Comparison of ENCODE assay signal across 24 mouse cellular contexts in genomic region chr9:15719594-15719993, GRCm38 (mm10). TPM values are rescaled to one million over a fixed set of nuclear protein-coding genes. Genes with fewer than 3 reads are reported as not detected.
A peak's percentile ranks its signal among the peaks of the same experiment; 100 is the strongest.
DNase-seq lines count a peak whose midpoint lies in the region; ATAC-seq and TF ChIP-seq lines count a peak whose summit lies in the region.
"Had no signal": no experiment of that assay in that cellular context is flagged by ENCODE, and none has a peak within 500 bp of the region (broad histone marks: within the 10 kb centered on the region; RNA-seq: fewer than 3 reads in every experiment).

No protein-coding gene starts in this region.

- H3K4me1 ChIP-seq in kidney, embryonic 14.5 days (ENCODE audit: control insufficient read depth, insufficient read depth, low read length): 0 out of 2 replicates have a peak, but pooled peaks cover 3% of the 10 kb centered on the region
- no peaks in the 10 kb centered on the region for H3K4me1 ChIP-seq in kidney, adult 2 months (ENCODE audit: control insufficient read depth, insufficient read depth, low read length)
- no peaks in the 10 kb centered on the region for H3K4me1 ChIP-seq in kidney, postnatal 0 days (replicated peaks; ENCODE audit: insufficient read depth, low read length)
- no peaks in the 10 kb centered on the region for H3K4me1 ChIP-seq in midbrain, postnatal 0 days (ENCODE audit: insufficient read depth, low read length)
- H3K4me1 ChIP-seq: embryonic facial prominence, embryonic 12.5 days; embryonic facial prominence, embryonic 15.5 days had no signal

- H3K4me2 ChIP-seq in kidney, embryonic 14.5 days (replicated peaks; ENCODE audit: low read depth, low read length): no peak overlapping the region
- no peak overlapping the region for H3K4me2 ChIP-seq in kidney, postnatal 0 days (ENCODE audit: low read length)
- no peak overlapping the region for H3K4me2 ChIP-seq in midbrain, postnatal 0 days (ENCODE audit: low read depth, low read length, poor library complexity, severe bottlenecking)
- H3K4me2 ChIP-seq: embryonic facial prominence, embryonic 12.5 days; embryonic facial prominence, embryonic 15.5 days; heart, embryonic 11.5 days; hindbrain, embryonic 12.5 days; hindbrain, embryonic 15.5 days had no signal

- DNase-seq in heart, adult 11 months: peak; percentile 43
- DNase-seq in heart, adult 18-20 months: no peak
- no peak for DNase-seq in kidney, adult 2 months
- DNase-seq in kidney, postnatal 0 days (ENCODE audit: low spot score): peak; percentile 52
- DNase-seq in kidney, postnatal 25 days: no peak
- no peak for DNase-seq in midbrain, postnatal 0 days (ENCODE audit: low spot score)
- DNase-seq: adrenal gland, adult 2 months; adrenal gland, postnatal 14 days; B cell, adult 2 months; cerebellum, adult 11 months; cerebellum, adult 2 months; cerebellum, adult 9-11 months; cerebellum, postnatal 25 days; gastrocnemius, postnatal 10 days; gastrocnemius, postnatal 36 days had no signal

- no peak overlapping the region for H3K9ac ChIP-seq in kidney, embryonic 14.5 days (ENCODE audit: low read depth, low read length)
- H3K9ac ChIP-seq in kidney, postnatal 0 days (ENCODE audit: low read depth, low read length): no peak overlapping the region
- H3K9ac ChIP-seq in midbrain, postnatal 0 days (replicated peaks; ENCODE audit: low read length, poor library complexity, severe bottlenecking): no peak overlapping the region
- H3K9ac ChIP-seq: embryonic facial prominence, embryonic 12.5 days; embryonic facial prominence, embryonic 15.5 days; hindbrain, embryonic 12.5 days; hindbrain, embryonic 15.5 days had no signal

- H3K36me3 ChIP-seq in kidney, embryonic 14.5 days (ENCODE audit: control insufficient read depth, insufficient read depth, low read length): peaks cover 6% of the 10 kb centered on the region; the same call in 1 of the 2 replicates
- no peaks in the 10 kb centered on the region; the same call in 1 of the 2 replicates for H3K36me3 ChIP-seq in kidney, adult 2 months (ENCODE audit: control insufficient read depth, insufficient read depth, low read length)
- no peaks in the 10 kb centered on the region for H3K36me3 ChIP-seq in kidney, postnatal 0 days (ENCODE audit: insufficient read depth, low read length)
- peaks cover 13% of the 10 kb centered on the region; the same call in 1 of the 2 replicates for H3K36me3 ChIP-seq in midbrain, postnatal 0 days (ENCODE audit: insufficient read depth, low read length)
- H3K36me3 ChIP-seq: G1E had no signal

- TF ChIP-seq CTCF in kidney, adult 2 months (conservative IDR thresholded peaks at IDR 0.05; ENCODE audit: insufficient read depth, insufficient read length, low read depth, low read length): no peak
- TF ChIP-seq CTCF in kidney, postnatal 0 days (IDR thresholded peaks at IDR 0.05; ENCODE audit: low read depth): no peak
- no peak for TF ChIP-seq CTCF in midbrain, postnatal 0 days (IDR thresholded peaks at IDR 0.05)

- no peak overlapping the region for H3K4me3 ChIP-seq in kidney, embryonic 14.5 days (ENCODE audit: low read length)
- no peak overlapping the region for H3K4me3 ChIP-seq in kidney, adult 2 months (ENCODE audit: insufficient read depth, low read depth, low read length)
- H3K4me3 ChIP-seq in kidney, postnatal 0 days (replicated peaks; ENCODE audit: low read depth, low read length): no peak overlapping the region
- no peak overlapping the region for H3K4me3 ChIP-seq in midbrain, postnatal 0 days (ENCODE audit: low read depth, low read length)
- H3K4me3 ChIP-seq: embryonic facial prominence, embryonic 12.5 days; embryonic facial prominence, embryonic 15.5 days; hindbrain, embryonic 12.5 days; hindbrain, embryonic 15.5 days had no signal

- WGBS in kidney, embryonic 14.5 days: 53% methylated on average over 14 of the region's 14 CpGs
- 54% methylated on average over 14 of the region's 14 CpGs for WGBS in kidney, adult 2 months
- WGBS in kidney, postnatal 0 days: 42% methylated on average over 14 of the region's 14 CpGs
- WGBS in midbrain, postnatal 0 days: 85% methylated on average over 14 of the region's 14 CpGs

- ATAC-seq in kidney, embryonic 14.5 days (ENCODE audit: low FRiP score, low TSS enrichment): peak; percentile 50; the same call in 1 of the 2 replicates
- ATAC-seq in kidney, postnatal 0 days (replicated peaks; ENCODE audit: low FRiP score, low read depth): peak; percentile 53
- no peak for ATAC-seq in midbrain, postnatal 0 days (ENCODE audit: low FRiP score)
- ATAC-seq: forebrain, embryonic 14.5 days had no signal

- no peaks in the 10 kb centered on the region for H3K9me3 ChIP-seq in kidney, embryonic 14.5 days (ENCODE audit: control insufficient read depth, low read length)
- no peaks in the 10 kb centered on the region for H3K9me3 ChIP-seq in kidney, postnatal 0 days (replicated peaks; ENCODE audit: low read length)
- no peaks in the 10 kb centered on the region for H3K9me3 ChIP-seq in midbrain, postnatal 0 days (ENCODE audit: low read length)
- H3K9me3 ChIP-seq: embryonic facial prominence, embryonic 12.5 days; embryonic facial prominence, embryonic 15.5 days; G1E; hindbrain, embryonic 12.5 days; hindbrain, embryonic 15.5 days had no signal

- no peak overlapping the region for H3K27ac ChIP-seq in kidney, embryonic 14.5 days (ENCODE audit: low read depth, low read length)
- H3K27ac ChIP-seq in kidney, adult 2 months (ENCODE audit: insufficient read depth, low read depth, low read length): no peak overlapping the region
- no peak overlapping the region for H3K27ac ChIP-seq in kidney, postnatal 0 days
- no peak overlapping the region for H3K27ac ChIP-seq in midbrain, postnatal 0 days (ENCODE audit: low read depth, low read length)
- H3K27ac ChIP-seq: embryonic facial prominence, embryonic 12.5 days; embryonic facial prominence, embryonic 15.5 days; hindbrain, embryonic 12.5 days; hindbrain, embryonic 15.5 days had no signal

- no peak for TF ChIP-seq POLR2A in kidney, adult 2 months (IDR thresholded peaks at IDR 0.05; ENCODE audit: low read depth, low read length)

- H3K27me3 ChIP-seq in kidney, embryonic 14.5 days (ENCODE audit: control insufficient read depth, insufficient read depth, low read length): no peaks in the 10 kb centered on the region
- H3K27me3 ChIP-seq in kidney, adult 2 months (replicated peaks; ENCODE audit: control insufficient read depth, insufficient read depth, low read length): no peaks in the 10 kb centered on the region
- H3K27me3 ChIP-seq in kidney, postnatal 0 days (ENCODE audit: insufficient read depth, low read length): no peaks in the 10 kb centered on the region
- H3K27me3 ChIP-seq in midbrain, postnatal 0 days (ENCODE audit: insufficient read depth, low read length): no peaks in the 10 kb centered on the region
- H3K27me3 ChIP-seq: CH12.LX; embryonic facial prominence, embryonic 12.5 days; embryonic facial prominence, embryonic 15.5 days; hindbrain, embryonic 12.5 days; hindbrain, embryonic 15.5 days had no signal

RNA-seq across cellular contexts. Expression of gene Slc36a4, which starts 10.1 kb away (rescaled TPM):
- total RNA-seq in heart, adult 18-20 months (2021): 1 to 10 TPM; 5.9 to 7.7 TPM
- polyA plus RNA-seq in kidney, embryonic 14.5 days (2014; fragmentation: Nextera tagmentation; extraction: Ambion mirVana): 14.9 and 25.7 TPM in 2 replicates
- 4.9 and 6.1 TPM in 2 replicates for polyA plus RNA-seq in kidney, adult 2 months (2012; rRNA removed)
- polyA plus RNA-seq in kidney, postnatal 0 days (2015; fragmentation: Nextera tagmentation; extraction: Ambion mirVana): 13.5 and 13.8 TPM in 2 replicates
- total RNA-seq in midbrain, postnatal 0 days (2014; rRNA removed): 60.1 and 74.4 TPM in 2 replicates
- polyA plus RNA-seq in midbrain, postnatal 0 days (2015; fragmentation: Nextera tagmentation; extraction: Ambion mirVana): 34.4 and 36.9 TPM in 2 replicates
- polyA plus RNA-seq: G1E had no signal

Comparison
In these comparisons a context has a peak if more than half of its experiments do, and no peak if none do; other contexts are left out.
1. DNase-seq: peak in heart, adult 11 months (single experiment) and kidney, postnatal 0 days (single experiment); none in heart, adult 18-20 months (0 of 2), kidney, adult 2 months (single experiment), kidney, postnatal 25 days (0 of 2) and midbrain, postnatal 0 days (single experiment).